Mouse (Mus musculus) left cerebral cortex, adult 11 months (tissue): ENCODE measurements around the gene Apoa4.
A peak's percentile ranks its signal among the peaks of the same experiment; 100 is the strongest.

Source experiments
- DNase-seq: peaks from one replicate; pipeline ENCODE4 v3.0.0; 2022; ENCODE audit warnings: low spot score

Apoa4 gene

GRCm38 (mm10) chr9:46227064-46227614 is 13.4 kb upstream of the Apoa4 start:
- DNase-seq, result no peak

DNA sequence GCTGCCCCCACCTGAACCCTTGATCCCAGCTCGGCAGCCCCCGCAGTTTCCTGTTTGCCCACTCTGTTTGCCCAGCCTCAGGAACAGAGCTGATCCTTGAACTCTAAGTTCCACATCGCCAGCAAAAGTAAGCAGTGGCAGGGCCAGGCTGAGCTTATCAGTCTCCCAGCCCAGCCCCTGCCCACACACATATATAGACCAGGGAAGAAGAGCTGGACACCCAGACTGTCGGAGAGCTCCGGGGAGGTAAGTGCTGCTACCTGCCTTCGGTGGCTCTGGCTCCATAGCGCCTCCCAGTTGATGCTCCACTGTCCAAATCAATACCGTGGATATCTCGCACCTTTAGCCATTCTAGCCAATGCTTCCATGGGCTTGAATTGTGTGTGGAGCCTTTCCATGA is 12.0 kb upstream of the Apoa4 start, which contains the start of gene Apoa1:
TSS of gene Apoa1 (plus strand) at position 90 of the 400 bp plus-strand sequence.
- no peak for DNase-seq

- peak; percentile 85 for DNase-seq
Observed at GRCm38 (mm10) chr9:46229573-46230449, 10.7 kb upstream of the Apoa4 start.

GRCm38 (mm10) chr9:46230450-46230975 is 10.0 kb upstream of the Apoa4 start:
- DNase-seq, result no peak

DNA sequence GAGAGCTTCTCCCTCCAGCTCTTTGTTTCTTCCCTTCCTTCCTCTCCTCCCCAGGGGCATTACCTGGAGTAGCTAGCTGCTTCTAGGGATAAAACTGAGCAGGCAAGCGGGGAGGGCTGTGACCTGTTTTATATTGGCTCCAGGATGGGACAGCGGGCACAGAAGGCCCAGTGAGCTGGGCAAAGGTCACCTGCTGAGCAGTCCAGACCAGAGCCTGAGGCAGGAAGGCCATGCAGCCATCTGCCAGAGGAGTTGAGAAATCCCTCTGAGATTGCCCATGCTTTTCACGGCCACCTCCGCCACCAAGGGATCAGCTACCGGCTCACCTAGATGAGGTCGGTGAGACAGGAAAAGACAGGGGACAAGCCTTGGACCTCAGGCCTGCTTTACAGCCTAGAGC is 5.3 kb upstream of the Apoa4 start:
- DNase-seq, result no peak

- DNase-seq, result no peak
Observed at GRCm38 (mm10) chr9:46235596-46235648, 5.1 kb upstream of the Apoa4 start, which contains the start of gene Apoc3. Apoc3 (minus strand) TSS chr9:46235636.

GRCm38 (mm10) chr9:46235649-46236048 is 4.8 kb upstream of the Apoa4 start:
- DNase-seq, result no peak

- no peak for DNase-seq
Observed at GRCm38 (mm10) chr9:46238850-46239249, 1.6 kb upstream of the Apoa4 start.

GRCm38 (mm10) chr9:46241818-46242217 is 1.3 kb downstream of the Apoa4 start:
- no peak for DNase-seq

DNA sequence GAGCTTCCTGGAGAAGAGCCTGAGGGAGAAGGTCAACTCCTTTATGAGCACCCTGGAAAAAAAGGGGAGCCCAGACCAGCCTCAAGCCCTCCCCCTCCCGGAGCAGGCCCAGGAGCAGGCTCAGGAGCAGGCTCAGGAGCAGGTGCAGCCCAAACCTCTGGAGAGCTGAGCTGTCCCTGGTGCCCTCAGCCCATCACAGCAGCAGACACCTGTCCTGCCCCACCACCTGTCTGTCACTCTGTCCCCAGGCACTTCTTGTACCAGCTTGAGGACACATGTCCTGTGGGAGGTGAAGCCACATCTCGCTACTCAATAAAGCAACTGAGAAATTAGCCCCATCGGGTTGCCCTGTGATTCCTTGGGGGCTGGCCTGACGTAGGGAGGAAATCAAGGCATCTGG is 2.6 kb downstream of the Apoa4 start:
- no peak for DNase-seq

DNA sequence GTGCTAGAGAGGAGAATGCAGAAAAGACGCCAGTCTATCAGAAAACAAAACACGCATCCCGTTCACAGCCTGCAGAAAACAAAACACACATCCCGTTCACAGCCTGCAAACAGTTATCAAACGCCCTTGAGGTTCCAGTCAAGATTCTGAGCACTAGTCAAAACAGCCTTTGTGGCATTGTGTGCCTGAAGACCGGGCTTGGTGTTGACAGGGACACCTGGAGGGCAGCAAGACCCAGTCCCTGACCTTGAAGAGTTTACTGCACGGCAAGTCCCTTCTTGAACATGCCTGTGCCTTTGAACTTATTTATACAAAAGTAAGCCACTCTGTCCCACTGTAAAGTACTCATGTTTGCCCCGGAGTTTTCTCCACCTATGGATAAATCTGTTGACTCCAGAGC is 3.1 kb downstream of the Apoa4 start:
- no peak for DNase-seq

DNA sequence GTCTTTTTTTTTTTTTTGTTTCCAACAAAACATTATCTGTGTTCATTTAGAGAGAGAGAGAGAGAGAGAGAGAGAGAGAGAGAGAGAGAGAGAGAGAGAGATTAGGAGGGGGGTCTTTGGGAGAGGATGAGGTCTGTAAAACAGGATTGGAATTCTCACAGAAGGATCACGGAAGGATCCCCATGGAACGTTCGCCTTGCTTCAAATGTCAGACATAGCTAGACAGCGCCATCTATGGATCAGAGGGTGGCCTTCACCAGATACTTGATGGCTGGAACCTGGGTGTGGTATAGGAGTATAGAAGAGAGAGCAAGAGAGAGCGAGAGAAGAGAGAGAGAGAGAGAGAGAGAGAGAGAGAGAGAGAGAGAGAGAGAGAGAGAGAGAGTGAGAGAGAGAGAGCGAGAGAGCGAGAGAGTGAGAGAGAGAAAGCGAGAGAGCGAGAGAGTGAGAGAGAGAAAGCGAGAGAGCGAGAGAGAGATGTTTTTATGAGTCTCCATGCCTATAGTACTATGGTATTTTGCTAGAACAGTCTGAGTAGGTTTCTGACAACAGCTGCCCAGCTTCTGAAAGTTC is 6.3 kb downstream of the Apoa4 start:
- DNase-seq, result peak; percentile 55

DNA sequence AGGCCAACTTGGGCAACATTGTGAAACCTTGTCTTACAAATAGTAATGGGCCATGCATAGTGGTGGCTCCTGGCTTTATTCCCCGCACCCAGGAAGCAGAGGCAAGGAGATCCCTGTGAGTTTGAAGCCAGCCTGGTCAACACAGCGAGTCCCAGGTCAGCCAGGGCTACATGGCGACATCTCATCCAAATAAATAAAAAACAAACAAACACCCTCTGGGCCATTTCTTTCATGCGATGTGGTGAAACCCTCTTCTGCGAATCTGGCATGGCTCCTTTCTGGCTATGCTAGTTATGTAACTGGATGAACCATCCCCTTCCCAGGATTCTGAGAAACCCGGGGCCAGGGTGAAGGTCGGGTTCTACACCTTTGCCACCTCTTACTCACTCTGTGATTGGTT is 15.7 kb downstream of the Apoa4 start:
- no peak for DNase-seq

- no peak for DNase-seq
Observed at GRCm38 (mm10) chr9:46256658-46257385, 16.3 kb downstream of the Apoa4 start.

GRCm38 (mm10) chr9:46257546-46257945 is 17.1 kb downstream of the Apoa4 start:
- no peak for DNase-seq

- no peak for DNase-seq
Observed at GRCm38 (mm10) chr9:46259111-46259510, 18.6 kb downstream of the Apoa4 start.

- DNase-seq, result no peak
Observed at GRCm38 (mm10) chr9:46261131-46261530, 20.6 kb downstream of the Apoa4 start.

- DNase-seq, result no peak
Observed at GRCm38 (mm10) chr9:46268343-46268873, 27.9 kb downstream of the Apoa4 start, which contains the start of gene Apoa5. Apoa5 (plus strand) TSS chr9:46268633.

DNA sequence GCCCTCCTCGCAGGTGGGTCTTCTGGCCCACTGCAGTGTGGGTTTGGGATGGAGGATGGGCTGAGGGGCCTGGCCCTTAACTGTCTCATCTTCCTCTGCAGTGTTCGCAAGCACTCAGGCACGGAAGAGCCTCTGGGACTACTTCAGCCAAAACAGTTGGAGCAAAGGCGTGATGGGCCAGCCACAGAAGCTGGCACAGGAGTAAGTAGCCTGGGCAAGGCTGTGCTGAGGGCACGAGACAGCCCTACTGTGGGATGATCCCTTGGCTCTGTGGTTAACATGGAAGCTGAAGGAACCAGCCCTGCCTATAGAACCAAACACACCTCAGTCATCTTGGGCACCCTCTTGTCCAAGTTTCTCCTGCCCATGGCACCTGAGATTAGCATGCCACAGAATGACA is 28.6 kb downstream of the Apoa4 start:
- no peak for DNase-seq

DNA sequence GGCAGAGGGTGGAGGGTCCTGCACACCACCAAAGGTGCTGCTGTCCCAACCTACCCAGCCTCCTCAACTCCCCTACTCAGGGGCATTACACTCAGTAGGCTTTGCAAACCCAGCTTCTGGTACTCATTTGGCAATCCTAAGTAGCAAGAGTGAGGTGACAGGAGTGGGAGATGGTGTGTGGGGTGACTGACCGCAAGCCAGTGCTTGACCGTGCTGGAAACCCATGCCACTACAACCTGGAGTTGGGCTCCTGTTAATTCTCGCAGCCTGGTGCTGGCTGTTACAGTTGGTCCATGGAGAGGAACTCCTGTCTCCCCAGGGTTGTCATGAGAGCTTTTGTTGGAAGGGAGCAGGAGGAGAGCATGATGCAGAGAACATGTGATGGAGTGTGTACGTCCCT is 30.3 kb downstream of the Apoa4 start:
- DNase-seq, result no peak

GRCm38 (mm10) chr9:46272070-46272469 is 31.6 kb downstream of the Apoa4 start:
- DNase-seq, result no peak

- peak; percentile 80 for DNase-seq
Observed at GRCm38 (mm10) chr9:46272677-46273454, 32.4 kb downstream of the Apoa4 start, which contains the start of gene Zpr1. Zpr1 (plus strand) TSS chr9:46273064.
